Mouse (Mus musculus): Measurements from ENCODE around the gene Gtsf2.

DNA sequence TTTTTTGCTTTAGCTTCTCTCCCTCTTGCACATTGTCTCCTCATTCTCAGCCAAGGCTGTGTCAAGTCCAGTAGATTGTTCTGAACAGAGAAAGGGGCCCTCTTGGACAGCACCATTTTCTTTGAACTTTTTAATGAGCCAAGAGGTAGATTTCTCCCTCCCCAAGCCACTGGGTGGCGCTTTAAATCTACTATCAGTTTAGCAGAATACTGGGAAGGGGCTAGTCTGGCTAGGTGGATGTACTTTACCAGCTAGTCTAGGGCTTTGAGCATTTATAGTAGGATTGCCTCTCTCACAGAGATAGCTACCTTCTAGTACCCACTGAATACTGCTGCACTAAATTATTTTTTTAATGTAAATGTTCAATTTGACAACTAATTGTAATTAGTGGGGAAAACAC is 34.2 kb upstream of the Gtsf2 start:
- peak; percentile 59; the same call in 1 of the 2 replicates for TF ChIP-seq CTCF (IDR thresholded peaks at IDR 0.05; ENCODE audit: borderline replicate concordance, extremely low read depth, insufficient read depth, insufficient read length)
- no peak for TF ChIP-seq POLR2A (IDR thresholded peaks at IDR 0.05; ENCODE audit: borderline replicate concordance, extremely low read depth, insufficient read depth, insufficient read length, poor library complexity, severe bottlenecking)

Data from brain, embryonic 14.5 days (tissue).